ENCODE assay signal across 8 mouse cellular contexts in the genomic region with DNA sequence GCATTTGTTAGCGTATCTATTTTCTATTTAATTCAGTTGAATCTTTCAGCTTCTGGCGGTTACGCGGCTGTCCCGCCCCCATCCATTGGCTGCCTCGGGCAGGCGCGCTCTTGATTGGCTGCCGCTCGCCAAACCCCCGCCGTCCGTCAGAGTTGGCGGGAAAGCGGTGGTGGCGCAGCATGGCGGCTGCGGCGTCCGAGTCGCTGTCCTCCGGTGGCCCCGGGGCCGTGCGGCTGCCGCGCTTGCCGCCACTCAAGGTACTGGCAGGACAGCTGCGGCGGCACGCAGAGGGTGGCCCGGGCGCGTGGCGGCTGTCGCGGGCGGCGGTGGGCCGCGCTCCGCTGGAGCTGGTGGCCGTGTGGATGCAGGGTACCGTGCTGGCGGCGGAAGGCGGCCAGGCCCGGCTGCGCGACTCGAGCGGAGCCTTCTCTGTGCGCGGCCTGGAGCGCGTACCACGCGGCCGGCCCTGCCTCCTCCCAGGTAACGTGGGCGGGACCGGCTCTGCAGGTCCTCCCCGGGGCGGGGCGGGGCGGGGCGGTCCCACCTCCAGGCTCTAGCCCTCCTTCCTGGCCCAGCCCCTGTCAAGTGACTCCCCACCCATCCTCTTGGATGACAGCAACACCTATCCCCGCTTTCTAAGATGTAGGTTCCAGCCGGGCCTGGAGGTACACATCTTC. TPM values are rescaled to one million over a fixed set of nuclear protein-coding genes. Genes with fewer than 3 reads are reported as not detected.
DNase-seq lines count a peak whose midpoint lies in the region; ATAC-seq and TF ChIP-seq lines count a peak whose summit lies in the region.

Gene Rmi2 (plus strand): TSS at position 149 of the 677 bp plus-strand sequence.

- H3K27me3 ChIP-seq in CH12.LX (replicated peaks) = no peaks in the 10 kb centered on the region
- no peaks in the 10 kb centered on the region for H3K27me3 ChIP-seq in forebrain, embryonic 11.5 days (ENCODE audit: control insufficient read depth, insufficient read depth, low read length)
- H3K27me3 ChIP-seq in heart, embryonic 16.5 days (ENCODE audit: control insufficient read depth, insufficient read depth, low read length) = no peaks in the 10 kb centered on the region
- no peaks in the 10 kb centered on the region for H3K27me3 ChIP-seq in liver, embryonic 14.5 days (ENCODE audit: control insufficient read depth, insufficient read depth, low read length)
- no peaks in the 10 kb centered on the region for H3K27me3 ChIP-seq in stomach, embryonic 15.5 days (replicated peaks)

- peaks cover 1 to 30% of the 10 kb centered on the region in 2 experiments for H3K36me3 ChIP-seq in CH12.LX (replicated peaks in 1 of 2; ENCODE audit: control insufficient read depth in 1 of 2, insufficient read depth in 1 of 2, low read length in 1 of 2)
- H3K36me3 ChIP-seq in forebrain, embryonic 11.5 days (ENCODE audit: control insufficient read depth, insufficient read depth, low read length) = no peaks in the 10 kb centered on the region
- H3K36me3 ChIP-seq in heart, embryonic 16.5 days (ENCODE audit: control insufficient read depth, insufficient read depth) = no peaks in the 10 kb centered on the region
- no peaks in the 10 kb centered on the region for H3K36me3 ChIP-seq in liver, embryonic 14.5 days (replicated peaks; ENCODE audit: control insufficient read depth, insufficient read depth, low read depth)
- H3K36me3 ChIP-seq in stomach, embryonic 15.5 days = no peaks in the 10 kb centered on the region

- ATAC-seq in forebrain, embryonic 11.5 days (replicated peaks; ENCODE audit: low FRiP score) = peak; percentile 94
- peak; percentile 81 for ATAC-seq in heart, embryonic 16.5 days (replicated peaks; ENCODE audit: extremely low read depth, insufficient read depth, low FRiP score)
- peak; percentile 97 for ATAC-seq in liver, embryonic 14.5 days (ENCODE audit: insufficient read depth)
- ATAC-seq in stomach, embryonic 15.5 days (ENCODE audit: insufficient read depth, low FRiP score, low read depth) = peak; percentile 95

- H3K9me3 ChIP-seq in CH12.LX (replicated peaks; ENCODE audit: low read length) = peaks cover 3% of the 10 kb centered on the region
- H3K9me3 ChIP-seq in forebrain, embryonic 11.5 days (ENCODE audit: control insufficient read depth, low read length) = no peaks in the 10 kb centered on the region
- H3K9me3 ChIP-seq in heart, embryonic 16.5 days (replicated peaks; ENCODE audit: control insufficient read depth, low read length) = no peaks in the 10 kb centered on the region
- H3K9me3 ChIP-seq in liver, embryonic 14.5 days (ENCODE audit: control insufficient read depth, low read length) = no peaks in the 10 kb centered on the region
- no peaks in the 10 kb centered on the region for H3K9me3 ChIP-seq in stomach, embryonic 15.5 days

- DNase-seq in CH12.LX (ENCODE audit: extremely low read depth) = peak; percentile 90
- DNase-seq in c-Kit-positive CD71-negative TER-119-negative erythroid progenitor cells, embryonic 14.5 days (ENCODE audit: low read depth) = peak; percentile 67
- DNase-seq in forebrain, embryonic 11.5 days (ENCODE audit: low spot score) = peak; percentile 94
- peak; percentile 86 to 93 for DNase-seq in kidney, postnatal 36 days
- peak; percentile 72 to 74 (median 74) for DNase-seq in liver, embryonic 14.5 days (ENCODE audit: low read depth in 3 of 3, low spot score in 3 of 3)
- peak; percentile 89 for DNase-seq in neural tube, embryonic 10.5 days (ENCODE audit: extremely low spot score, low spot score)

- peak within 1 kb of the TSS; percentile 97 for H3K4me2 ChIP-seq in CH12.LX (ENCODE audit: insufficient read depth, low read depth, poor library complexity, severe bottlenecking)
- H3K4me2 ChIP-seq in forebrain, embryonic 11.5 days (ENCODE audit: low read depth, low read length, severe bottlenecking) = peak within 1 kb of the TSS; percentile 90
- H3K4me2 ChIP-seq in heart, embryonic 16.5 days (ENCODE audit: low read depth, low read length) = peak within 1 kb of the TSS; percentile 95
- H3K4me2 ChIP-seq in liver, embryonic 14.5 days (ENCODE audit: low read depth) = peak within 1 kb of the TSS; percentile 97
- H3K4me2 ChIP-seq in stomach, embryonic 15.5 days = peak within 1 kb of the TSS; percentile 83

- WGBS in forebrain, embryonic 11.5 days = 1% methylated on average over 69 of the region's 69 CpGs
- WGBS in heart, embryonic 16.5 days = under 1% methylated on average over 67 of the region's 69 CpGs
- 1% methylated on average over 68 of the region's 69 CpGs for WGBS in liver, embryonic 14.5 days (ENCODE audit: insufficient replicate concordance)
- under 1% methylated on average over 69 of the region's 69 CpGs for WGBS in stomach, embryonic 15.5 days

- dilution Hi-C loops in CH12.LX (cut with MboI; ENCODE audit: extremely low pct_ligation_motif_present, extremely low pct_unique_long_range_greater_than_20kb, low sequenced_read_pairs) = no loop called here

- H3K27ac ChIP-seq in CH12.LX (ENCODE audit: insufficient read depth, low read depth) = peak within 1 kb of the TSS; percentile 82
- H3K27ac ChIP-seq in forebrain, embryonic 11.5 days (ENCODE audit: low read depth, low read length) = peak within 1 kb of the TSS; percentile 64; the same call in 1 of the 2 replicates
- H3K27ac ChIP-seq in heart, embryonic 16.5 days (ENCODE audit: low read length) = peak within 1 kb of the TSS; percentile 81
- H3K27ac ChIP-seq in liver, embryonic 14.5 days = peak within 1 kb of the TSS; percentile 69
- peak within 1 kb of the TSS; percentile 91 for H3K27ac ChIP-seq in stomach, embryonic 15.5 days

- H3K4me3 ChIP-seq in CH12.LX (replicated peaks in 1 of 3; ENCODE audit: low read depth in 2 of 3, low read length in 2 of 3, poor library complexity in 1 of 3) = peak within 1 kb of the TSS; percentile 74 to 99 (median 77)
- H3K4me3 ChIP-seq in forebrain, embryonic 11.5 days (ENCODE audit: low read depth, low read length) = peak within 1 kb of the TSS; percentile 75
- H3K4me3 ChIP-seq in heart, embryonic 16.5 days (ENCODE audit: low read length) = peak within 1 kb of the TSS; percentile 91
- peak within 1 kb of the TSS; percentile 63 to 93 for H3K4me3 ChIP-seq in liver, embryonic 14.5 days (ENCODE audit: insufficient read depth in 1 of 2, low read depth in 2 of 2, low read length in 2 of 2)
- H3K4me3 ChIP-seq in stomach, embryonic 15.5 days (replicated peaks) = peak within 1 kb of the TSS; percentile 84

- H3K4me1 ChIP-seq in CH12.LX (ENCODE audit: control insufficient read depth in 1 of 2, insufficient read depth in 2 of 2) = peaks cover 21 to 44% of the 10 kb centered on the region in 2 experiments
- peaks cover 4% of the 10 kb centered on the region; the same call in 1 of the 2 replicates for H3K4me1 ChIP-seq in forebrain, embryonic 11.5 days (replicated peaks; ENCODE audit: control insufficient read depth, insufficient read depth, low read length)
- peaks cover 33% of the 10 kb centered on the region for H3K4me1 ChIP-seq in heart, embryonic 16.5 days (ENCODE audit: control insufficient read depth, insufficient read depth, low read length)
- H3K4me1 ChIP-seq in liver, embryonic 14.5 days (replicated peaks; ENCODE audit: control insufficient read depth in 2 of 2, insufficient read depth in 2 of 2, low read length in 1 of 2) = peaks cover 6 to 18% of the 10 kb centered on the region in 2 experiments
- peaks cover 31% of the 10 kb centered on the region for H3K4me1 ChIP-seq in stomach, embryonic 15.5 days

- TF ChIP-seq EP300 in CH12.LX (IDR thresholded peaks at IDR 0.05; ENCODE audit: low read length) = no peak
- TF ChIP-seq EP300 in liver, embryonic 14.5 days (IDR thresholded peaks at IDR 0.05; ENCODE audit: low read depth) = no peak

- no peak; a peak in 1 of 4 replicates for TF ChIP-seq CTCF in CH12.LX (conservative IDR thresholded peaks at IDR 0.05 in 1 of 2, IDR thresholded peaks at IDR 0.05 in 1 of 2; ENCODE audit: low read depth in 2 of 2, low read length in 2 of 2)
- TF ChIP-seq CTCF in liver, embryonic 14.5 days (IDR thresholded peaks at IDR 0.05; ENCODE audit: low read depth) = no peak

- H3K9ac ChIP-seq in CH12.LX (ENCODE audit: insufficient read depth, low read depth) = peak within 1 kb of the TSS; percentile 96
- peak within 1 kb of the TSS; percentile 89 for H3K9ac ChIP-seq in forebrain, embryonic 11.5 days (ENCODE audit: low read length)
- peak within 1 kb of the TSS; percentile 91 for H3K9ac ChIP-seq in heart, embryonic 16.5 days (ENCODE audit: low read length)
- H3K9ac ChIP-seq in liver, embryonic 14.5 days (replicated peaks) = peak within 1 kb of the TSS; percentile 87
- H3K9ac ChIP-seq in stomach, embryonic 15.5 days = peak within 1 kb of the TSS; percentile 81

- in situ Hi-C loops in CH12.LX (cut with MboI; ENCODE audit: low pct_ligation_motif_present, low pct_unique_long_range_greater_than_20kb, low sequenced_read_pairs) = loop anchor here (5.0 kb wide), 1 partner anchor 43 kb away; the partner anchor contains the start of gene Prm3

- peak; percentile 82 for TF ChIP-seq POLR2A in CH12.LX (IDR thresholded peaks at IDR 0.05; ENCODE audit: low read depth, low read length)

- no peak for TF ChIP-seq RAD21 in CH12.LX (IDR thresholded peaks at IDR 0.05; ENCODE audit: low read depth, low read length)

- H3K79me2 ChIP-seq in CH12.LX (replicated peaks; ENCODE audit: control insufficient read depth, extremely low read depth, insufficient read depth, poor library complexity, severe bottlenecking) = peaks cover 9% of the 10 kb centered on the region; the same call in 1 of the 2 replicates

TF ChIP-seq in CH12.LX, 34 proteins besides CTCF, POLR2A, EP300 and RAD21 (continues in another document):
- no peak for TF ChIP-seq JUN (IDR thresholded peaks at IDR 0.05; ENCODE audit: insufficient read depth, low read depth, low read length)
- TF ChIP-seq POLR2AphosphoS2 (IDR thresholded peaks at IDR 0.05; ENCODE audit: low read depth, low read length) = no peak
- no peak; the same call in 1 of the 2 replicates for TF ChIP-seq MYC (IDR thresholded peaks at IDR 0.05; ENCODE audit: low read depth, low read length)
- TF ChIP-seq HCFC1 (IDR thresholded peaks at IDR 0.05; ENCODE audit: low read depth, low read length) = peak; percentile 33
- TF ChIP-seq ELF1 (IDR thresholded peaks at IDR 0.05; ENCODE audit: low read depth, low read length) = no peak; the same call in 1 of the 2 replicates
- no peak for TF ChIP-seq ZKSCAN1 (IDR thresholded peaks at IDR 0.05; ENCODE audit: borderline replicate concordance, low read depth, low read length)
- TF ChIP-seq USF1 (IDR thresholded peaks at IDR 0.05; ENCODE audit: low read depth, low read length) = no peak
- peak; percentile 22; the same call in 1 of the 2 replicates for TF ChIP-seq CHD1 (IDR thresholded peaks at IDR 0.05; ENCODE audit: low read depth, low read length)

RNA-seq across cellular contexts. Expression of gene Rmi2, which starts in this region (rescaled TPM):
- 6.8 and 7.7 TPM in 2 replicates for total RNA-seq in CH12.LX (2012; rRNA removed)
- 7.5 and 9.3 TPM in 2 replicates for total RNA-seq in CH12.LX (2014; rRNA removed)
- polyA plus RNA-seq in CH12.LX (2012; ENCODE audit: insufficient read length, low read depth) = 12.1 and 13.8 TPM in 2 replicates
- 4.9 and 5.0 TPM in 2 replicates for polyA plus RNA-seq in forebrain, embryonic 11.5 days (2014; fragmentation: Nextera tagmentation; extraction: Ambion mirVana)
- polyA plus RNA-seq in heart, embryonic 16.5 days (2015; fragmentation: Nextera tagmentation; extraction: Ambion mirVana) = 2.8 and 3.0 TPM in 2 replicates
- polyA plus RNA-seq in liver, embryonic 14.5 days (2012; rRNA removed) = 2.6 and 2.9 TPM in 2 replicates
- 1.3 TPM in 2 replicates for polyA plus RNA-seq in liver, embryonic 14.5 days (2014; fragmentation: Nextera tagmentation; extraction: Ambion mirVana)
- polyA plus RNA-seq in stomach, embryonic 15.5 days (2015; fragmentation: Nextera tagmentation; extraction: Ambion mirVana) = 3.4 and 3.7 TPM in 2 replicates

Comparison
In these comparisons a context has a peak if more than half of its experiments do, and no peak if none do; other contexts are left out.
1. Peak in every context shown above with its lines: DNase-seq, ATAC-seq, H3K4me3 ChIP-seq and H3K27ac ChIP-seq.